Mouse (Mus musculus) kidney, embryonic 15.5 days (tissue): ENCODE data around the gene Stard3. TPM values are rescaled to one million over a fixed set of nuclear protein-coding genes. Genes with fewer than 3 reads are reported as not detected.

ENCODE experiments used
- ATAC-seq: fragments of 200-750 bp; cut with Nextera tagmentation; replicated peaks from 2 replicates; pipeline ENCODE4 v1.8.0; 2017; ENCODE audit warnings: moderate TSS enrichment; ENCODE audit not compliant: low FRiP score
- H3K27ac ChIP-seq: fragments of 300-500 bp; sonication (generic); 2 replicates; pipeline ENCODE4 v1.5.1; 2015; ENCODE audit warnings: mild to moderate bottlenecking, inconsistent platforms
- H3K27me3 ChIP-seq: fragments of 300-500 bp; sonication (generic); 2 replicates; pipeline ENCODE4 v1.6.1; 2015; ENCODE audit warnings: inconsistent platforms
- H3K36me3 ChIP-seq: fragments of 300-500 bp; sonication (generic); 2 replicates; pipeline ENCODE4 v1.6.1; 2015; ENCODE audit warnings: inconsistent platforms
- H3K4me1 ChIP-seq: fragments of 300-500 bp; sonication (generic); 2 replicates; pipeline ENCODE4 v1.6.1; 2015; ENCODE audit warnings: inconsistent platforms
- H3K4me2 ChIP-seq: fragments of 300-500 bp; sonication (generic); 2 replicates; pipeline ENCODE4 v1.6.1; 2015; ENCODE audit warnings: moderate library complexity, mild to moderate bottlenecking, inconsistent platforms
- H3K4me3 ChIP-seq: fragments of 300-500 bp; sonication (generic); replicated peaks from 2 replicates; pipeline ENCODE4 v1.5.1; 2015; ENCODE audit warnings: mild to moderate bottlenecking, inconsistent platforms
- H3K9ac ChIP-seq: fragments of 300-500 bp; sonication (generic); 2 replicates; pipeline ENCODE4 v1.6.1; 2015; ENCODE audit warnings: mild to moderate bottlenecking, inconsistent platforms
- H3K9me3 ChIP-seq: fragments of 300-500 bp; sonication (generic); replicated peaks from 2 replicates; pipeline ENCODE4 v1.6.1; 2016; ENCODE audit warnings: inconsistent platforms
- WGBS: fragments of 180-500 bp; shearing (Covaris S2); methylation state at CpG from one replicate; pipeline ENCODE4 v1.1.7; 2015; ENCODE audit warnings: mixed read lengths; 5-methylcytosine and 5-hydroxymethylcytosine counted together
- polyA plus RNA-seq: library from polyadenylated mRNA; unstranded; fragments of >200 nt; fragmentation: Nextera tagmentation; extraction: Ambion mirVana; gene quantifications from 2 replicates; pipeline ENCODE4 v1.2.1, GENCODE M21; 2015

Gene Stard3
- polyA plus RNA-seq, 1 experiment from 2014 or later: 53.1 TPM

- H3K27ac ChIP-seq: no peak overlapping the region
- WGBS: 57% methylated on average over 2 of the region's 2 CpGs
- no peak overlapping the region for H3K4me2 ChIP-seq
- peaks cover 37% of the 10 kb centered on the region for H3K4me1 ChIP-seq
- H3K9me3 ChIP-seq: no peaks in the 10 kb centered on the region
- no peaks in the 10 kb centered on the region for H3K36me3 ChIP-seq
- ATAC-seq: no peak
- H3K27me3 ChIP-seq: peaks cover 100% of the 10 kb centered on the region
- H3K9ac ChIP-seq: no peak overlapping the region
- no peak overlapping the region for H3K4me3 ChIP-seq
Observed at GRCm38 (mm10) chr11:98330745-98331204, 27.4 kb upstream of the Stard3 start.

- Histone ChIP-seq H3K27ac (no peak overlapping the region), H3K4me1 (peaks cover 37% of the 10 kb centered on the region), H3K9me3 (no peaks in the 10 kb centered on the region), H3K4me3 (no peak overlapping the region), H3K36me3 (no peaks in the 10 kb centered on the region), H3K27me3 (peaks cover 100% of the 10 kb centered on the region), H3K9ac (no peak overlapping the region), H3K4me2 (no peak overlapping the region)
- ATAC-seq: no peak
- WGBS: 50% methylated on average over 1 of the region's 1 CpGs
Observed at GRCm38 (mm10) chr11:98331401-98331800, 26.8 kb upstream of the Stard3 start.

GRCm38 (mm10) chr11:98332186-98332585, 26.0 kb upstream of the Stard3 start:
- H3K36me3 ChIP-seq: no peaks in the 10 kb centered on the region
- no peak overlapping the region for H3K4me3 ChIP-seq
- H3K4me1 ChIP-seq: peaks cover 31% of the 10 kb centered on the region
- WGBS: 81% methylated on average over 3 of the region's 3 CpGs
- no peak overlapping the region for H3K9ac ChIP-seq
- no peak overlapping the region for H3K27ac ChIP-seq
- H3K4me2 ChIP-seq: no peak overlapping the region
- H3K27me3 ChIP-seq: peaks cover 100% of the 10 kb centered on the region
- no peaks in the 10 kb centered on the region for H3K9me3 ChIP-seq
- no peak for ATAC-seq

- H3K27ac ChIP-seq: no peak overlapping the region
- H3K4me3 ChIP-seq: no peak overlapping the region
- peaks cover 100% of the 10 kb centered on the region for H3K27me3 ChIP-seq
- no peak overlapping the region for H3K4me2 ChIP-seq
- 73% methylated on average over 4 of the region's 4 CpGs for WGBS
- no peaks in the 10 kb centered on the region for H3K9me3 ChIP-seq
- peaks cover 25% of the 10 kb centered on the region for H3K4me1 ChIP-seq
- no peak for ATAC-seq
- no peak overlapping the region for H3K9ac ChIP-seq
- H3K36me3 ChIP-seq: no peaks in the 10 kb centered on the region
Observed at GRCm38 (mm10) chr11:98332841-98333240, 25.3 kb upstream of the Stard3 start.

GRCm38 (mm10) chr11:98333263-98333696, 24.9 kb upstream of the Stard3 start:
- Histone ChIP-seq H3K4me1 (peaks cover 23% of the 10 kb centered on the region), H3K27ac (no peak overlapping the region), H3K4me3 (no peak overlapping the region), H3K36me3 (no peaks in the 10 kb centered on the region), H3K9me3 (no peaks in the 10 kb centered on the region), H3K4me2 (no peak overlapping the region), H3K27me3 (peaks cover 100% of the 10 kb centered on the region), H3K9ac (no peak overlapping the region)
- WGBS: 80% methylated on average over 10 of the region's 10 CpGs
- no peak for ATAC-seq

- H3K4me3 ChIP-seq: peak overlapping the region; percentile 32
- ATAC-seq: peak; percentile 41; the same call in 1 of the 2 replicates
- H3K9ac ChIP-seq: no peak overlapping the region; the same call in 1 of the 2 replicates
Observed at GRCm38 (mm10) chr11:98333981-98334741, 24.0 kb upstream of the Stard3 start.

GRCm38 (mm10) chr11:98335250-98335649, 22.9 kb upstream of the Stard3 start:
- Histone ChIP-seq H3K9ac (no peak overlapping the region), H3K4me1 (peaks cover 32% of the 10 kb centered on the region), H3K27ac (no peak overlapping the region), H3K9me3 (no peaks in the 10 kb centered on the region), H3K36me3 (no peaks in the 10 kb centered on the region), H3K4me2 (no peak overlapping the region), H3K27me3 (peaks cover 100% of the 10 kb centered on the region), H3K4me3 (no peak overlapping the region)
- no peak for ATAC-seq
- WGBS: 5% methylated on average over 9 of the region's 9 CpGs

More at GRCm38 (mm10) chr11:98333981-98334741, 24.0 kb upstream of the Stard3 start:
- Histone ChIP-seq H3K36me3 (no peaks in the 10 kb centered on the region), H3K27ac (no peak overlapping the region), H3K4me2 (peak overlapping the region; percentile 58), H3K27me3 (peaks cover 100% of the 10 kb centered on the region), H3K4me1 (peaks cover 23% of the 10 kb centered on the region), H3K9me3 (no peaks in the 10 kb centered on the region)
- WGBS: 3% methylated on average over 31 of the region's 41 CpGs

- H3K4me2 ChIP-seq: no peak overlapping the region
- no peak overlapping the region for H3K9ac ChIP-seq
- ATAC-seq: no peak
- no peak overlapping the region for H3K27ac ChIP-seq
- no peaks in the 10 kb centered on the region for H3K9me3 ChIP-seq
- peaks cover 34% of the 10 kb centered on the region for H3K4me1 ChIP-seq
- H3K36me3 ChIP-seq: no peaks in the 10 kb centered on the region
- no peak overlapping the region for H3K4me3 ChIP-seq
- peaks cover 98% of the 10 kb centered on the region for H3K27me3 ChIP-seq
- 16% methylated on average over 13 of the region's 13 CpGs for WGBS
Observed at GRCm38 (mm10) chr11:98336245-98337107, 21.7 kb upstream of the Stard3 start.

- peak overlapping the region; percentile 92 for H3K4me2 ChIP-seq
- peaks cover 85% of the 10 kb centered on the region for H3K27me3 ChIP-seq
- under 1% methylated on average over 54 of the region's 57 CpGs for WGBS
- no peaks in the 10 kb centered on the region for H3K36me3 ChIP-seq
- H3K27ac ChIP-seq: no peak overlapping the region
- no peaks in the 10 kb centered on the region for H3K9me3 ChIP-seq
- peaks cover 48% of the 10 kb centered on the region for H3K4me1 ChIP-seq
- ATAC-seq: no peak
- H3K4me3 ChIP-seq: peak overlapping the region; percentile 52
- H3K9ac ChIP-seq: peak overlapping the region; percentile 21
Observed at GRCm38 (mm10) chr11:98338507-98338961, 19.6 kb upstream of the Stard3 start.

GRCm38 (mm10) chr11:98339071-98339501, 19.1 kb upstream of the Stard3 start:
- peaks cover 45% of the 10 kb centered on the region for H3K4me1 ChIP-seq
- H3K27me3 ChIP-seq: peaks cover 85% of the 10 kb centered on the region
- H3K4me2 ChIP-seq: peak overlapping the region; percentile 92
- no peaks in the 10 kb centered on the region for H3K36me3 ChIP-seq
- WGBS: under 1% methylated on average over 19 of the region's 19 CpGs
- no peaks in the 10 kb centered on the region for H3K9me3 ChIP-seq
- peak overlapping the region; percentile 21 for H3K9ac ChIP-seq
- no peak overlapping the region for H3K27ac ChIP-seq
- no peak for ATAC-seq
- peak overlapping the region; percentile 52 for H3K4me3 ChIP-seq

- ATAC-seq: no peak
- Histone ChIP-seq H3K9ac (peak overlapping the region; percentile 21; the same call in 1 of the 2 replicates), H3K9me3 (no peaks in the 10 kb centered on the region), H3K36me3 (no peaks in the 10 kb centered on the region), H3K4me2 (peak overlapping the region; percentile 92), H3K27me3 (peaks cover 83% of the 10 kb centered on the region), H3K4me3 (peak overlapping the region; percentile 52), H3K4me1 (peaks cover 38% of the 10 kb centered on the region), H3K27ac (no peak overlapping the region)
- 11% methylated on average over 11 of the region's 11 CpGs for WGBS
Observed at GRCm38 (mm10) chr11:98339679-98340287, 18.4 kb upstream of the Stard3 start.
